Mouse (Mus musculus): Measurements from ENCODE around the gene Map7. TPM values are rescaled to one million over a fixed set of nuclear protein-coding genes. Genes with fewer than 3 reads are reported as not detected.
A peak's percentile ranks its signal among the peaks of the same experiment; 100 is the strongest.

Map7 gene
- polyA plus RNA-seq, 1 experiment: 108 TPM

- Histone ChIP-seq H3K4me3 (ENCODE audit: low read depth, low read length) (no peak overlapping the region), H3K27me3 (ENCODE audit: control insufficient read depth, insufficient read depth, low read length, poor library complexity, severe bottlenecking) (no peaks in the 10 kb centered on the region), H3K9me3 (replicated peaks; ENCODE audit: control insufficient read depth, insufficient read depth, low read length, poor library complexity, severe bottlenecking) (no peaks in the 10 kb centered on the region), H3K9ac (ENCODE audit: low read depth, poor library complexity, severe bottlenecking) (no peak overlapping the region), H3K36me3 (ENCODE audit: control insufficient read depth, insufficient read depth, low read length, poor library complexity, severe bottlenecking) (peaks cover 28% of the 10 kb centered on the region), H3K4me1 (ENCODE audit: control insufficient read depth, insufficient read depth, low read length) (peaks cover 3% of the 10 kb centered on the region), H3K27ac (ENCODE audit: insufficient read depth, low read length) (no peak overlapping the region)
- TF ChIP-seq CTCF (IDR thresholded peaks at IDR 0.05; ENCODE audit: low read depth, low read length): no peak
- TF ChIP-seq POLR2A (IDR thresholded peaks at IDR 0.05; ENCODE audit: insufficient read depth, low read length): no peak
Observed at GRCm38 (mm10) chr10:20281456-20281855, 133.2 kb downstream of the Map7 start.

- no peaks in the 10 kb centered on the region for H3K9me3 ChIP-seq (replicated peaks; ENCODE audit: control insufficient read depth, insufficient read depth, low read length, poor library complexity, severe bottlenecking)
- no peak overlapping the region for H3K9ac ChIP-seq (ENCODE audit: low read depth, poor library complexity, severe bottlenecking)
- TF ChIP-seq POLR2A (IDR thresholded peaks at IDR 0.05; ENCODE audit: insufficient read depth, low read length): no peak
- no peak for TF ChIP-seq EP300 (IDR thresholded peaks at IDR 0.05; ENCODE audit: insufficient read depth, low read depth, low read length)
- TF ChIP-seq CTCF (IDR thresholded peaks at IDR 0.05; ENCODE audit: low read depth, low read length): no peak
- no peak overlapping the region for H3K4me3 ChIP-seq (ENCODE audit: low read depth, low read length)
- H3K27ac ChIP-seq (ENCODE audit: insufficient read depth, low read length): no peak overlapping the region
- 0 out of 2 replicates have a peak, but pooled peaks cover 7% of the 10 kb centered on the region for H3K36me3 ChIP-seq (ENCODE audit: control insufficient read depth, insufficient read depth, low read length, poor library complexity, severe bottlenecking)
- H3K4me1 ChIP-seq (ENCODE audit: control insufficient read depth, insufficient read depth, low read length): peaks cover 5% of the 10 kb centered on the region
- H3K27me3 ChIP-seq (ENCODE audit: control insufficient read depth, insufficient read depth, low read length, poor library complexity, severe bottlenecking): no peaks in the 10 kb centered on the region
Observed at GRCm38 (mm10) chr10:20285289-20285975, 137.2 kb downstream of the Map7 start.

- H3K27me3 ChIP-seq (ENCODE audit: control insufficient read depth, insufficient read depth, low read length, poor library complexity, severe bottlenecking): no peaks in the 10 kb centered on the region
- H3K36me3 ChIP-seq (ENCODE audit: control insufficient read depth, insufficient read depth, low read length, poor library complexity, severe bottlenecking): 0 out of 2 replicates have a peak, but pooled peaks cover 2% of the 10 kb centered on the region
- no peak overlapping the region for H3K9ac ChIP-seq (ENCODE audit: low read depth, poor library complexity, severe bottlenecking)
- H3K27ac ChIP-seq (ENCODE audit: insufficient read depth, low read length): no peak overlapping the region
- no peaks in the 10 kb centered on the region for H3K9me3 ChIP-seq (replicated peaks; ENCODE audit: control insufficient read depth, insufficient read depth, low read length, poor library complexity, severe bottlenecking)
- H3K4me1 ChIP-seq (ENCODE audit: control insufficient read depth, insufficient read depth, low read length): peaks cover 5% of the 10 kb centered on the region
- no peak for TF ChIP-seq CTCF (IDR thresholded peaks at IDR 0.05; ENCODE audit: low read depth, low read length)
- no peak for TF ChIP-seq POLR2A (IDR thresholded peaks at IDR 0.05; ENCODE audit: insufficient read depth, low read length)
- no peak for TF ChIP-seq EP300 (IDR thresholded peaks at IDR 0.05; ENCODE audit: insufficient read depth, low read depth, low read length)
- H3K4me3 ChIP-seq (ENCODE audit: low read depth, low read length): no peak overlapping the region
Observed at GRCm38 (mm10) chr10:20285994-20286836, 137.9 kb downstream of the Map7 start.

- no peak overlapping the region for H3K27ac ChIP-seq (ENCODE audit: insufficient read depth, low read length)
Observed at GRCm38 (mm10) chr10:20287369-20287768, 139.1 kb downstream of the Map7 start.

GRCm38 (mm10) chr10:20290467-20290883, 142.2 kb downstream of the Map7 start:
- Histone ChIP-seq H3K27me3 (ENCODE audit: control insufficient read depth, insufficient read depth, low read length, poor library complexity, severe bottlenecking) (no peaks in the 10 kb centered on the region), H3K36me3 (ENCODE audit: control insufficient read depth, insufficient read depth, low read length, poor library complexity, severe bottlenecking) (no peaks in the 10 kb centered on the region), H3K9me3 (replicated peaks; ENCODE audit: control insufficient read depth, insufficient read depth, low read length, poor library complexity, severe bottlenecking) (no peaks in the 10 kb centered on the region), H3K4me3 (ENCODE audit: low read depth, low read length) (peak overlapping the region; percentile 26; the same call in 1 of the 2 replicates), H3K4me1 (ENCODE audit: control insufficient read depth, insufficient read depth, low read length) (peaks cover 5% of the 10 kb centered on the region), H3K9ac (ENCODE audit: low read depth, poor library complexity, severe bottlenecking) (peak overlapping the region; percentile 64), H3K27ac (ENCODE audit: insufficient read depth, low read length) (no peak overlapping the region)
- TF ChIP-seq EP300 (IDR thresholded peaks at IDR 0.05; ENCODE audit: insufficient read depth, low read depth, low read length) (no peak), CTCF (IDR thresholded peaks at IDR 0.05; ENCODE audit: low read depth, low read length) (peak; percentile 76)

More at GRCm38 (mm10) chr10:20287369-20287768, 139.1 kb downstream of the Map7 start:
- H3K4me3 ChIP-seq (ENCODE audit: low read depth, low read length): no peak overlapping the region
- TF ChIP-seq CTCF (IDR thresholded peaks at IDR 0.05; ENCODE audit: low read depth, low read length): no peak
- no peak for TF ChIP-seq EP300 (IDR thresholded peaks at IDR 0.05; ENCODE audit: insufficient read depth, low read depth, low read length)
- TF ChIP-seq POLR2A (IDR thresholded peaks at IDR 0.05; ENCODE audit: insufficient read depth, low read length): no peak
- no peaks in the 10 kb centered on the region for H3K27me3 ChIP-seq (ENCODE audit: control insufficient read depth, insufficient read depth, low read length, poor library complexity, severe bottlenecking)
- H3K4me1 ChIP-seq (ENCODE audit: control insufficient read depth, insufficient read depth, low read length): peaks cover 5% of the 10 kb centered on the region
- no peaks in the 10 kb centered on the region for H3K36me3 ChIP-seq (ENCODE audit: control insufficient read depth, insufficient read depth, low read length, poor library complexity, severe bottlenecking)
- H3K9ac ChIP-seq (ENCODE audit: low read depth, poor library complexity, severe bottlenecking): no peak overlapping the region
- no peaks in the 10 kb centered on the region for H3K9me3 ChIP-seq (replicated peaks; ENCODE audit: control insufficient read depth, insufficient read depth, low read length, poor library complexity, severe bottlenecking)

GRCm38 (mm10) chr10:20295961-20296360, 147.7 kb downstream of the Map7 start:
- H3K27ac ChIP-seq (ENCODE audit: insufficient read depth, low read length): no peak overlapping the region
- no peaks in the 10 kb centered on the region for H3K27me3 ChIP-seq (ENCODE audit: control insufficient read depth, insufficient read depth, low read length, poor library complexity, severe bottlenecking)
- H3K36me3 ChIP-seq (ENCODE audit: control insufficient read depth, insufficient read depth, low read length, poor library complexity, severe bottlenecking): no peaks in the 10 kb centered on the region
- no peak overlapping the region for H3K4me3 ChIP-seq (ENCODE audit: low read depth, low read length)
- H3K9me3 ChIP-seq (replicated peaks; ENCODE audit: control insufficient read depth, insufficient read depth, low read length, poor library complexity, severe bottlenecking): no peaks in the 10 kb centered on the region
- H3K9ac ChIP-seq (ENCODE audit: low read depth, poor library complexity, severe bottlenecking): no peak overlapping the region
- TF ChIP-seq POLR2A (IDR thresholded peaks at IDR 0.05; ENCODE audit: insufficient read depth, low read length) (no peak), EP300 (IDR thresholded peaks at IDR 0.05; ENCODE audit: insufficient read depth, low read depth, low read length) (no peak), CTCF (IDR thresholded peaks at IDR 0.05; ENCODE audit: low read depth, low read length) (peak; percentile 87)
- peaks cover 4% of the 10 kb centered on the region for H3K4me1 ChIP-seq (ENCODE audit: control insufficient read depth, insufficient read depth, low read length)
